Mouse (Mus musculus): ENCODE results near the gene Atg13. TPM values are rescaled to one million over a fixed set of nuclear protein-coding genes. Genes with fewer than 3 reads are reported as not detected.

Atg13 gene
- polyA plus RNA-seq, 1 experiment from 2014 or later: 23.3 TPM

GRCm38 (mm10) chr2:91705736-91706135 is 4.6 kb downstream of the Atg13 start:
- no peak overlapping the region for H3K9ac ChIP-seq (ENCODE audit: low read depth, low read length)
- ATAC-seq (replicated peaks; ENCODE audit: low FRiP score) (no peak), DNase-seq (ENCODE audit: low spot score) (no peak)
- no peaks in the 10 kb centered on the region for H3K9me3 ChIP-seq (ENCODE audit: control insufficient read depth, low read length)
- peaks cover 6% of the 10 kb centered on the region for H3K4me1 ChIP-seq (replicated peaks; ENCODE audit: control insufficient read depth, insufficient read depth, low read length)
- H3K27me3 ChIP-seq (replicated peaks; ENCODE audit: control insufficient read depth, insufficient read depth, low read length): no peaks in the 10 kb centered on the region
- no peaks in the 10 kb centered on the region for H3K36me3 ChIP-seq (ENCODE audit: control insufficient read depth, insufficient read depth, low read length)
- no peak overlapping the region for H3K4me3 ChIP-seq (ENCODE audit: low read depth, low read length)
- H3K27ac ChIP-seq (ENCODE audit: low read depth, low read length): no peak overlapping the region
- 78% methylated on average over 6 of the region's 6 CpGs for WGBS
- no peak overlapping the region for H3K4me2 ChIP-seq

GRCm38 (mm10) chr2:91701366-91701765 is 9.0 kb downstream of the Atg13 start:
- Histone ChIP-seq H3K4me2 (no peak overlapping the region), H3K9me3 (ENCODE audit: control insufficient read depth, low read length) (no peaks in the 10 kb centered on the region), H3K9ac (ENCODE audit: low read depth, low read length) (no peak overlapping the region), H3K4me3 (ENCODE audit: low read depth, low read length) (no peak overlapping the region), H3K4me1 (replicated peaks; ENCODE audit: control insufficient read depth, insufficient read depth, low read length) (no peaks in the 10 kb centered on the region), H3K36me3 (ENCODE audit: control insufficient read depth, insufficient read depth, low read length) (no peaks in the 10 kb centered on the region), H3K27me3 (replicated peaks; ENCODE audit: control insufficient read depth, insufficient read depth, low read length) (no peaks in the 10 kb centered on the region), H3K27ac (ENCODE audit: low read depth, low read length) (no peak overlapping the region)
- WGBS: 96% methylated on average over 2 of the region's 2 CpGs
- DNase-seq (ENCODE audit: low spot score) (no peak), ATAC-seq (replicated peaks; ENCODE audit: low FRiP score) (no peak)

GRCm38 (mm10) chr2:91699225-91699624 is 11.2 kb downstream of the Atg13 start:
- no peak overlapping the region for H3K27ac ChIP-seq (ENCODE audit: low read depth, low read length)
- no peak for ATAC-seq (replicated peaks; ENCODE audit: low FRiP score)

GRCm38 (mm10) chr2:91696225-91696590 is 14.2 kb downstream of the Atg13 start:
- no peak overlapping the region for H3K4me2 ChIP-seq
- no peaks in the 10 kb centered on the region for H3K4me1 ChIP-seq (replicated peaks; ENCODE audit: control insufficient read depth, insufficient read depth, low read length)
- H3K27me3 ChIP-seq (replicated peaks; ENCODE audit: control insufficient read depth, insufficient read depth, low read length): no peaks in the 10 kb centered on the region
- no peaks in the 10 kb centered on the region for H3K36me3 ChIP-seq (ENCODE audit: control insufficient read depth, insufficient read depth, low read length)
- ATAC-seq (replicated peaks; ENCODE audit: low FRiP score) (no peak), DNase-seq (ENCODE audit: low spot score) (no peak)
- H3K27ac ChIP-seq (ENCODE audit: low read depth, low read length): no peak overlapping the region
- H3K9me3 ChIP-seq (ENCODE audit: control insufficient read depth, low read length): no peaks in the 10 kb centered on the region
- H3K9ac ChIP-seq (ENCODE audit: low read depth, low read length): no peak overlapping the region
- WGBS: 79% methylated on average over 1 of the region's 1 CpGs
- H3K4me3 ChIP-seq (ENCODE audit: low read depth, low read length): no peak overlapping the region

More at GRCm38 (mm10) chr2:91699225-91699624, 11.2 kb downstream of the Atg13 start:
- H3K4me1 ChIP-seq (replicated peaks; ENCODE audit: control insufficient read depth, insufficient read depth, low read length): no peaks in the 10 kb centered on the region
- H3K27me3 ChIP-seq (replicated peaks; ENCODE audit: control insufficient read depth, insufficient read depth, low read length): no peaks in the 10 kb centered on the region
- no peak overlapping the region for H3K9ac ChIP-seq (ENCODE audit: low read depth, low read length)
- H3K4me2 ChIP-seq: no peak overlapping the region
- H3K9me3 ChIP-seq (ENCODE audit: control insufficient read depth, low read length): no peaks in the 10 kb centered on the region
- no peak overlapping the region for H3K4me3 ChIP-seq (ENCODE audit: low read depth, low read length)
- DNase-seq (ENCODE audit: low spot score): no peak
- H3K36me3 ChIP-seq (ENCODE audit: control insufficient read depth, insufficient read depth, low read length): no peaks in the 10 kb centered on the region
- WGBS: 71% methylated on average over 1 of the region's 1 CpGs

GRCm38 (mm10) chr2:91695436-91696224 is 14.7 kb downstream of the Atg13 start:
- H3K27me3 ChIP-seq (replicated peaks; ENCODE audit: control insufficient read depth, insufficient read depth, low read length): no peaks in the 10 kb centered on the region
- H3K4me1 ChIP-seq (replicated peaks; ENCODE audit: control insufficient read depth, insufficient read depth, low read length): no peaks in the 10 kb centered on the region
- H3K36me3 ChIP-seq (ENCODE audit: control insufficient read depth, insufficient read depth, low read length): no peaks in the 10 kb centered on the region
- ATAC-seq (replicated peaks; ENCODE audit: low FRiP score) (no peak), DNase-seq (ENCODE audit: low spot score) (no peak)
- no peaks in the 10 kb centered on the region for H3K9me3 ChIP-seq (ENCODE audit: control insufficient read depth, low read length)
- H3K4me3 ChIP-seq (ENCODE audit: low read depth, low read length): no peak overlapping the region
- H3K9ac ChIP-seq (ENCODE audit: low read depth, low read length): no peak overlapping the region
- H3K4me2 ChIP-seq: no peak overlapping the region
- no peak overlapping the region for H3K27ac ChIP-seq (ENCODE audit: low read depth, low read length)
- 84% methylated on average over 10 of the region's 10 CpGs for WGBS

- Histone ChIP-seq H3K4me2 (no peak overlapping the region), H3K4me1 (replicated peaks; ENCODE audit: control insufficient read depth, insufficient read depth, low read length) (no peaks in the 10 kb centered on the region), H3K36me3 (ENCODE audit: control insufficient read depth, insufficient read depth, low read length) (peaks cover 4% of the 10 kb centered on the region; the same call in 1 of the 2 replicates), H3K27me3 (replicated peaks; ENCODE audit: control insufficient read depth, insufficient read depth, low read length) (no peaks in the 10 kb centered on the region), H3K9me3 (ENCODE audit: control insufficient read depth, low read length) (no peaks in the 10 kb centered on the region), H3K27ac (ENCODE audit: low read depth, low read length) (no peak overlapping the region), H3K4me3 (ENCODE audit: low read depth, low read length) (no peak overlapping the region), H3K9ac (ENCODE audit: low read depth, low read length) (no peak overlapping the region)
- DNase-seq (ENCODE audit: low spot score) (no peak), ATAC-seq (replicated peaks; ENCODE audit: low FRiP score) (no peak)
- 91% methylated on average over 7 of the region's 7 CpGs for WGBS
Measured at GRCm38 (mm10) chr2:91689452-91689851, 20.9 kb downstream of the Atg13 start.

GRCm38 (mm10) chr2:91683919-91684318 is 26.5 kb downstream of the Atg13 start:
- Histone ChIP-seq H3K27me3 (replicated peaks; ENCODE audit: control insufficient read depth, insufficient read depth, low read length) (no peaks in the 10 kb centered on the region), H3K9ac (ENCODE audit: low read depth, low read length) (no peak overlapping the region), H3K4me2 (no peak overlapping the region), H3K4me3 (ENCODE audit: low read depth, low read length) (no peak overlapping the region), H3K36me3 (ENCODE audit: control insufficient read depth, insufficient read depth, low read length) (peaks cover 6% of the 10 kb centered on the region; the same call in 1 of the 2 replicates), H3K9me3 (ENCODE audit: control insufficient read depth, low read length) (no peaks in the 10 kb centered on the region), H3K27ac (ENCODE audit: low read depth, low read length) (no peak overlapping the region), H3K4me1 (replicated peaks; ENCODE audit: control insufficient read depth, insufficient read depth, low read length) (no peaks in the 10 kb centered on the region)
- WGBS: 84% methylated on average over 8 of the region's 8 CpGs
- DNase-seq (ENCODE audit: low spot score) (no peak), ATAC-seq (replicated peaks; ENCODE audit: low FRiP score) (no peak)

GRCm38 (mm10) chr2:91682850-91683249 is 27.5 kb downstream of the Atg13 start:
- H3K27ac ChIP-seq (ENCODE audit: low read depth, low read length): no peak overlapping the region
- H3K36me3 ChIP-seq (ENCODE audit: control insufficient read depth, insufficient read depth, low read length): peaks cover 6% of the 10 kb centered on the region; the same call in 1 of the 2 replicates
- DNase-seq (ENCODE audit: low spot score) (no peak), ATAC-seq (replicated peaks; ENCODE audit: low FRiP score) (peak; percentile 60; the same call in 1 of the 2 replicates)
- no peak overlapping the region for H3K4me3 ChIP-seq (ENCODE audit: low read depth, low read length)
- no peaks in the 10 kb centered on the region for H3K9me3 ChIP-seq (ENCODE audit: control insufficient read depth, low read length)
- no peaks in the 10 kb centered on the region for H3K4me1 ChIP-seq (replicated peaks; ENCODE audit: control insufficient read depth, insufficient read depth, low read length)
- no peaks in the 10 kb centered on the region for H3K27me3 ChIP-seq (replicated peaks; ENCODE audit: control insufficient read depth, insufficient read depth, low read length)
- H3K4me2 ChIP-seq: no peak overlapping the region
- 59% methylated on average over 4 of the region's 4 CpGs for WGBS
- no peak overlapping the region for H3K9ac ChIP-seq (ENCODE audit: low read depth, low read length)

- no peak overlapping the region for H3K4me3 ChIP-seq (ENCODE audit: low read depth, low read length)
- no peak overlapping the region for H3K9ac ChIP-seq (ENCODE audit: low read depth, low read length)
- DNase-seq (ENCODE audit: low spot score) (no peak), ATAC-seq (replicated peaks; ENCODE audit: low FRiP score) (no peak)
- H3K27me3 ChIP-seq (replicated peaks; ENCODE audit: control insufficient read depth, insufficient read depth, low read length): no peaks in the 10 kb centered on the region
- no peak overlapping the region for H3K27ac ChIP-seq (ENCODE audit: low read depth, low read length)
- no peaks in the 10 kb centered on the region for H3K9me3 ChIP-seq (ENCODE audit: control insufficient read depth, low read length)
- H3K4me1 ChIP-seq (replicated peaks; ENCODE audit: control insufficient read depth, insufficient read depth, low read length): no peaks in the 10 kb centered on the region
- H3K36me3 ChIP-seq (ENCODE audit: control insufficient read depth, insufficient read depth, low read length): peaks cover 5% of the 10 kb centered on the region; the same call in 1 of the 2 replicates
- no peak overlapping the region for H3K4me2 ChIP-seq
Measured at GRCm38 (mm10) chr2:91676961-91677360, 33.4 kb downstream of the Atg13 start.

Measured in liver, embryonic 11.5 days (tissue).